Mouse (Mus musculus): ENCODE results near the gene Pip5k1b. TPM values are rescaled to one million over a fixed set of nuclear protein-coding genes. Genes with fewer than 3 reads are reported as not detected.

Pip5k1b gene
- total RNA-seq, 1 experiment, result 2.1 TPM

DNA sequence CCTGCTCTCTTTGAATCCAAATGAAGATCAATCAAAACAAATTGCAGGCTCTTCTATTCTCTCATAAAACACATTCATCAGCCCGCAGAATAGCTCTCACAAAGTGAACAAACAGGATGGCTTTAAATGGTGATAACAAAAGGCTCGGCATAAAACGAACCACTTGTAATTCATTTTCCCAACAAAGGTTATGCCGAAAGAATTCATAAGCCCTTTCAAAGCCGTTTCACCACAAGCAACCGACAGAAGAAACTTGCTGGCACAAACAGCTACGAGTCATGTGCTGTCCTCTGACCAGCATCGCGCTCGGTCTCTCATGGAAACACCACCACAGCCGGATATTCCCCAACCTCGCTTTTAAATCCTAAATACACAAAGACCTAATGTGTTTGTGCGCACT lies 102.3 kb downstream of the Pip5k1b start:
- H3K4me3 ChIP-seq (ENCODE audit: insufficient read depth in 1 of 2, low read depth in 1 of 2, low read length in 2 of 2, poor library complexity in 1 of 2, severe bottlenecking in 1 of 2), result no peak overlapping the region
- H3K27ac ChIP-seq (ENCODE audit: insufficient read depth, low read depth, low read length, poor library complexity, severe bottlenecking), result no peak overlapping the region
- in situ Hi-C loops (cut with MboI; ENCODE audit: low sequenced_read_pairs in 2 of 2, unreplicated experiment in 2 of 2), result no loop called here
- H3K9me3 ChIP-seq (ENCODE audit: control insufficient read depth, insufficient read depth, low read depth, low read length), result no peaks in the 10 kb centered on the region
- TF ChIP-seq CHD2 (IDR thresholded peaks at IDR 0.05; ENCODE audit: low read depth, low read length) (no peak), MAFK (IDR thresholded peaks at IDR 0.05; ENCODE audit: insufficient read depth, low read depth, low read length) (no peak), ZC3H11A (IDR thresholded peaks at IDR 0.05; ENCODE audit: borderline replicate concordance, low read depth, low read length) (no peak), HCFC1 (IDR thresholded peaks at IDR 0.05; ENCODE audit: borderline replicate concordance, insufficient read depth, low read length) (no peak), ZNF384 (IDR thresholded peaks at IDR 0.05; ENCODE audit: low read depth, low read length) (no peak)
- H3K4me1 ChIP-seq (ENCODE audit: control insufficient read depth in 2 of 2, insufficient read depth in 2 of 2, low read length in 2 of 2, poor library complexity in 1 of 2), result no peaks in the 10 kb centered on the region
- H3K36me3 ChIP-seq (ENCODE audit: control insufficient read depth, insufficient read depth, low read length, poor library complexity, severe bottlenecking), result no peaks in the 10 kb centered on the region
- DNase-seq (ENCODE audit: low read depth, low spot score), result no peak
- no peak overlapping the region for H3K9ac ChIP-seq (ENCODE audit: insufficient read depth, low read depth, low read length, poor library complexity, severe bottlenecking)

DNA sequence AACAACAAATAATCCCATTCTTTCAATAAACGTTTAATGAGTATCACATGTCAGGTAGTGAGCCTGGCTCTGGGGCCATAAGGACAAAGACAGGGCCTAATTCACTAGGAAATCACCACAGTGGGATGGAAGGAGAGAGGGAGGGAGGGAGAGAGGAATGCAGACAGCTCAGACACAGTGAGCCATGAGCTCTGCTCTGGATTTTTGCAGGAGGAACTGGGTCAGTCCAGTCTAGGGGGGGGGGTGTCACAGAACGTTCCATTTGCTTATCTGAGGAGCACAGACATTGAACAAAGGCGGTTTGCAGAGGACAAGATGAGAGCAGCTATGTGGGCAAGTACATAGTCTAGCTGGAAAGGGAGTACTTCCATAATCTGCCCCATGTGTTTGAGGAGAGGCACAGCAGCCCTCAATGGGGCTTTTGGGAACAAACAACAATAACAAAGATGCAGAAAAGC lies 103.2 kb downstream of the Pip5k1b start:
- peak; percentile 19 for DNase-seq (ENCODE audit: low read depth, low spot score)
- Histone ChIP-seq H3K36me3 (ENCODE audit: control insufficient read depth, insufficient read depth, low read length, poor library complexity, severe bottlenecking) (no peaks in the 10 kb centered on the region), H3K4me1 (ENCODE audit: control insufficient read depth in 2 of 2, insufficient read depth in 2 of 2, low read length in 2 of 2, poor library complexity in 1 of 2) (no peaks in the 10 kb centered on the region), H3K9ac (ENCODE audit: insufficient read depth, low read depth, low read length, poor library complexity, severe bottlenecking) (no peak overlapping the region), H3K4me3 (ENCODE audit: insufficient read depth in 1 of 2, low read depth in 1 of 2, low read length in 2 of 2, poor library complexity in 1 of 2, severe bottlenecking in 1 of 2) (no peak overlapping the region), H3K9me3 (ENCODE audit: control insufficient read depth, insufficient read depth, low read depth, low read length) (no peaks in the 10 kb centered on the region), H3K27ac (ENCODE audit: insufficient read depth, low read depth, low read length, poor library complexity, severe bottlenecking) (no peak overlapping the region)
- no peak for TF ChIP-seq ZC3H11A (IDR thresholded peaks at IDR 0.05; ENCODE audit: borderline replicate concordance, low read depth, low read length)
- no peak for TF ChIP-seq CHD2 (IDR thresholded peaks at IDR 0.05; ENCODE audit: low read depth, low read length)
- no peak for TF ChIP-seq HCFC1 (IDR thresholded peaks at IDR 0.05; ENCODE audit: borderline replicate concordance, insufficient read depth, low read length)
- TF ChIP-seq ZNF384 (IDR thresholded peaks at IDR 0.05; ENCODE audit: low read depth, low read length), result no peak
- no peak for TF ChIP-seq MAFK (IDR thresholded peaks at IDR 0.05; ENCODE audit: insufficient read depth, low read depth, low read length)
- in situ Hi-C loops (cut with MboI; ENCODE audit: low sequenced_read_pairs in 2 of 2, unreplicated experiment in 2 of 2), result no loop called here

DNA sequence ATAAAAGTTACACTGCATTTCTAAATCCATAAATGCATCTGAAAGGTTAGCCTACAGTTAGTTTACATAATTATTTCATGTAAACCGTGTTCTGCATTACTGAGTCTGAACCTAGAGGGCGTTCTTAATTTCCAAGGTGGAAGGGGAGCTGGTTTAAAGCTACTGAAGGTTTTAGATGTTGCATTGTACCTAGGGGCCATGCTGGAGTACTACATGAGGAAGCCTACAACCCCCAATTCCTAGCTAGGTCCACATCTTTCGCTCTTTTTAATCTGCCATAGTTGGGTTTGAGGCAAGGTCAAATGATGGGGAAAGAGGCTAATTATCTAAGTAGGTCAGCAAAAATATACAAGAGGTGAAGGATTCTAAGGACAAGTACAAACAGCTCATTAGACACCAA lies 104.0 kb downstream of the Pip5k1b start:
- in situ Hi-C loops (cut with MboI; ENCODE audit: low sequenced_read_pairs in 2 of 2, unreplicated experiment in 2 of 2), result no loop called here
- no peak overlapping the region for H3K27ac ChIP-seq (ENCODE audit: insufficient read depth, low read depth, low read length, poor library complexity, severe bottlenecking)
- no peak for DNase-seq (ENCODE audit: low read depth, low spot score)

DNA sequence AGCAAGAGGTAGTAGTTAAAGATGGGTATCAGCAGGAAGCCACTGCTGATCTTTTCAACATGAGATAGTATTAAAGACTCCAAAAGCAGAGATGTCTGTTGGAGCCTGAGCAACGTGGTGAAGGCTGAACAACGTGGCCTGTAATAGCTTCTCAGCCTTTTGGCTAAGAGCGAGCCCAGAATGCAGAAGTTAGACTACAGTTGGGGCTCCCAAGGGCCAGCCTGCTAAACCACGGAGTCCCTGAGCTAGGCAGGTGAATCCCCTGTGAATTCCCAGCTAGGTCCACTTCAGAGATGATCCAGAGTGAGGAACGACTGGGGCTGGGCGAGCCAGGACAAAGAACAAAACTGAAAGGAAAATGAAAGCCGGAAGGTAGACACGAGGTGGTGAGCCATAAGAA lies 104.9 kb downstream of the Pip5k1b start:
- DNase-seq (ENCODE audit: low read depth, low spot score), result no peak
- no peak for TF ChIP-seq ZNF384 (IDR thresholded peaks at IDR 0.05; ENCODE audit: low read depth, low read length)
- no peak for TF ChIP-seq MAFK (IDR thresholded peaks at IDR 0.05; ENCODE audit: insufficient read depth, low read depth, low read length)
- no peak for TF ChIP-seq HCFC1 (IDR thresholded peaks at IDR 0.05; ENCODE audit: borderline replicate concordance, insufficient read depth, low read length)
- TF ChIP-seq CHD2 (IDR thresholded peaks at IDR 0.05; ENCODE audit: low read depth, low read length), result no peak
- TF ChIP-seq ZC3H11A (IDR thresholded peaks at IDR 0.05; ENCODE audit: borderline replicate concordance, low read depth, low read length), result no peak
- Histone ChIP-seq H3K36me3 (ENCODE audit: control insufficient read depth, insufficient read depth, low read length, poor library complexity, severe bottlenecking) (no peaks in the 10 kb centered on the region), H3K4me1 (ENCODE audit: control insufficient read depth in 2 of 2, insufficient read depth in 2 of 2, low read length in 2 of 2, poor library complexity in 1 of 2) (no peaks in the 10 kb centered on the region), H3K9ac (ENCODE audit: insufficient read depth, low read depth, low read length, poor library complexity, severe bottlenecking) (no peak overlapping the region), H3K27ac (ENCODE audit: insufficient read depth, low read depth, low read length, poor library complexity, severe bottlenecking) (no peak overlapping the region), H3K4me3 (ENCODE audit: insufficient read depth in 1 of 2, low read depth in 1 of 2, low read length in 2 of 2, poor library complexity in 1 of 2, severe bottlenecking in 1 of 2) (no peak overlapping the region), H3K9me3 (ENCODE audit: control insufficient read depth, insufficient read depth, low read depth, low read length) (no peaks in the 10 kb centered on the region)
- in situ Hi-C loops (cut with MboI; ENCODE audit: low sequenced_read_pairs in 2 of 2, unreplicated experiment in 2 of 2), result no loop called here

More for the DNA sequence above, 104.0 kb downstream of the Pip5k1b start:
- H3K4me1 ChIP-seq (ENCODE audit: control insufficient read depth in 2 of 2, insufficient read depth in 2 of 2, low read length in 2 of 2, poor library complexity in 1 of 2), result no peaks in the 10 kb centered on the region
- TF ChIP-seq ZNF384 (IDR thresholded peaks at IDR 0.05; ENCODE audit: low read depth, low read length) (no peak), ZC3H11A (IDR thresholded peaks at IDR 0.05; ENCODE audit: borderline replicate concordance, low read depth, low read length) (no peak), MAFK (IDR thresholded peaks at IDR 0.05; ENCODE audit: insufficient read depth, low read depth, low read length) (no peak), HCFC1 (IDR thresholded peaks at IDR 0.05; ENCODE audit: borderline replicate concordance, insufficient read depth, low read length) (no peak), CHD2 (IDR thresholded peaks at IDR 0.05; ENCODE audit: low read depth, low read length) (no peak)
- no peaks in the 10 kb centered on the region for H3K36me3 ChIP-seq (ENCODE audit: control insufficient read depth, insufficient read depth, low read length, poor library complexity, severe bottlenecking)
- H3K4me3 ChIP-seq (ENCODE audit: insufficient read depth in 1 of 2, low read depth in 1 of 2, low read length in 2 of 2, poor library complexity in 1 of 2, severe bottlenecking in 1 of 2), result no peak overlapping the region
- no peak overlapping the region for H3K9ac ChIP-seq (ENCODE audit: insufficient read depth, low read depth, low read length, poor library complexity, severe bottlenecking)
- no peaks in the 10 kb centered on the region for H3K9me3 ChIP-seq (ENCODE audit: control insufficient read depth, insufficient read depth, low read depth, low read length)

- no peaks in the 10 kb centered on the region for H3K4me1 ChIP-seq (ENCODE audit: control insufficient read depth in 2 of 2, insufficient read depth in 2 of 2, low read length in 2 of 2, poor library complexity in 1 of 2)
- H3K36me3 ChIP-seq (ENCODE audit: control insufficient read depth, insufficient read depth, low read length, poor library complexity, severe bottlenecking), result no peaks in the 10 kb centered on the region
- H3K9me3 ChIP-seq (ENCODE audit: control insufficient read depth, insufficient read depth, low read depth, low read length), result no peaks in the 10 kb centered on the region
- no peak overlapping the region for H3K4me3 ChIP-seq (ENCODE audit: insufficient read depth in 1 of 2, low read depth in 1 of 2, low read length in 2 of 2, poor library complexity in 1 of 2, severe bottlenecking in 1 of 2)
- in situ Hi-C loops (cut with MboI; ENCODE audit: low sequenced_read_pairs in 2 of 2, unreplicated experiment in 2 of 2), result no loop called here
- no peak overlapping the region for H3K27ac ChIP-seq (ENCODE audit: insufficient read depth, low read depth, low read length, poor library complexity, severe bottlenecking)
- no peak for DNase-seq (ENCODE audit: low read depth, low spot score)
- TF ChIP-seq CHD2 (IDR thresholded peaks at IDR 0.05; ENCODE audit: low read depth, low read length) (no peak), ZNF384 (IDR thresholded peaks at IDR 0.05; ENCODE audit: low read depth, low read length) (no peak), MAFK (IDR thresholded peaks at IDR 0.05; ENCODE audit: insufficient read depth, low read depth, low read length) (no peak), ZC3H11A (IDR thresholded peaks at IDR 0.05; ENCODE audit: borderline replicate concordance, low read depth, low read length) (no peak), HCFC1 (IDR thresholded peaks at IDR 0.05; ENCODE audit: borderline replicate concordance, insufficient read depth, low read length) (no peak)
- no peak overlapping the region for H3K9ac ChIP-seq (ENCODE audit: insufficient read depth, low read depth, low read length, poor library complexity, severe bottlenecking)
Measured at GRCm38 (mm10) chr19:24444322-24444721, 111.3 kb downstream of the Pip5k1b start.
